Mouse (Mus musculus): ENCODE results near the gene Cbx7.

- TF ChIP-seq CTCF (IDR thresholded peaks at IDR 0.05; ENCODE audit: low read depth) (no peak), EP300 (IDR thresholded peaks at IDR 0.05; ENCODE audit: low read depth) (no peak)
Observed at GRCm38 (mm10) chr15:80001601-80002000, 30.7 kb upstream of the Cbx7 start.
